Mouse (Mus musculus): ENCODE measurements around the gene Tbc1d20.
A peak's percentile ranks its signal among the peaks of the same experiment; 100 is the strongest.
"Not testable (repeated sequence)": the region's sequence is repeated elsewhere in the genome, so short reads cannot be mapped to it uniquely, and the experiment has no call there.

The Tbc1d20 gene

GRCm38 (mm10) chr2:152293727-152294475 is at the start of gene Tbc1d20:
TSS of gene Tbc1d20 (plus strand) at chr2:152293828.
- peak; percentile 91 for ATAC-seq (ENCODE audit: low TSS enrichment)

GRCm38 (mm10) chr2:152247213-152247612 is 46.4 kb upstream of the Tbc1d20 start:
- ATAC-seq (ENCODE audit: low TSS enrichment): no peak

GRCm38 (mm10) chr2:152250511-152250910 is 43.1 kb upstream of the Tbc1d20 start:
- no peak for ATAC-seq (ENCODE audit: low TSS enrichment)

GRCm38 (mm10) chr2:152259739-152260138 is 33.9 kb upstream of the Tbc1d20 start:
- no peak for ATAC-seq (ENCODE audit: low TSS enrichment)

GRCm38 (mm10) chr2:152273639-152274038 is 20.0 kb upstream of the Tbc1d20 start:
- ATAC-seq (ENCODE audit: low TSS enrichment): no peak

- no peak for ATAC-seq (ENCODE audit: low TSS enrichment)
Measured at GRCm38 (mm10) chr2:152281407-152281806, 12.2 kb upstream of the Tbc1d20 start.

GRCm38 (mm10) chr2:152287560-152287959 is 6.1 kb upstream of the Tbc1d20 start:
- ATAC-seq (ENCODE audit: low TSS enrichment): no peak

- ATAC-seq (ENCODE audit: low TSS enrichment): no peak
Measured at GRCm38 (mm10) chr2:152288046-152288445, 5.6 kb upstream of the Tbc1d20 start.

- ATAC-seq (ENCODE audit: low TSS enrichment): not testable (repeated sequence)
Measured at GRCm38 (mm10) chr2:152289623-152290022, 4.0 kb upstream of the Tbc1d20 start.

GRCm38 (mm10) chr2:152292475-152292874 is 1.2 kb upstream of the Tbc1d20 start:
- no peak for ATAC-seq (ENCODE audit: low TSS enrichment)

- peak; percentile 45 for ATAC-seq (ENCODE audit: low TSS enrichment)
Measured at GRCm38 (mm10) chr2:152293179-152293726, 375 bp upstream of the Tbc1d20 start.

GRCm38 (mm10) chr2:152294541-152294940 is 913 bp downstream of the Tbc1d20 start:
- no peak for ATAC-seq (ENCODE audit: low TSS enrichment)

- ATAC-seq (ENCODE audit: low TSS enrichment): peak; percentile 92
Measured at GRCm38 (mm10) chr2:152302862-152303261, 9.2 kb downstream of the Tbc1d20 start.

- no peak for ATAC-seq (ENCODE audit: low TSS enrichment)
Measured at GRCm38 (mm10) chr2:152303781-152304180, 10.2 kb downstream of the Tbc1d20 start.

- ATAC-seq (ENCODE audit: low TSS enrichment): no peak
Measured at GRCm38 (mm10) chr2:152305480-152305879, 11.9 kb downstream of the Tbc1d20 start.

- no peak for ATAC-seq (ENCODE audit: low TSS enrichment)
Measured at GRCm38 (mm10) chr2:152307186-152307585, 13.6 kb downstream of the Tbc1d20 start.

GRCm38 (mm10) chr2:152312996-152313395 is 19.4 kb downstream of the Tbc1d20 start:
- peak; percentile 5; the same call in 1 of the 2 replicates for ATAC-seq (ENCODE audit: low TSS enrichment)

GRCm38 (mm10) chr2:152313926-152314325 is 20.3 kb downstream of the Tbc1d20 start:
- no peak for ATAC-seq (ENCODE audit: low TSS enrichment)

- no peak for ATAC-seq (ENCODE audit: low TSS enrichment)
Measured at GRCm38 (mm10) chr2:152317054-152317453, 23.4 kb downstream of the Tbc1d20 start.

- ATAC-seq (ENCODE audit: low TSS enrichment): no peak
Measured at GRCm38 (mm10) chr2:152321558-152321957, 27.9 kb downstream of the Tbc1d20 start.

- no peak for ATAC-seq (ENCODE audit: low TSS enrichment)
Measured at GRCm38 (mm10) chr2:152322198-152322597, 28.6 kb downstream of the Tbc1d20 start.

GRCm38 (mm10) chr2:152323971-152324370 is 30.3 kb downstream of the Tbc1d20 start:
- no peak for ATAC-seq (ENCODE audit: low TSS enrichment)

GRCm38 (mm10) chr2:152324842-152325241 is 31.2 kb downstream of the Tbc1d20 start:
- ATAC-seq (ENCODE audit: low TSS enrichment): no peak

Measured in frontal cortex, adult (tissue).